Mouse (Mus musculus) embryo, embryonic 9.5 days (tissue): ENCODE measurements around the gene Col16a1.
A peak's percentile ranks its signal among the peaks of the same experiment; 100 is the strongest.

Experiments
- DNase-seq: peaks from one replicate; pipeline ENCODE4 v3.0.0-alpha.2; 2017; ENCODE audit errors: extremely low spot score

Gene Col16a1

GRCm38 (mm10) chr4:130130641-130131350 lies 83.2 kb downstream of the Col16a1 start:
- DNase-seq = no peak

- no peak for DNase-seq
Observed at GRCm38 (mm10) chr4:130131448-130132105, 83.9 kb downstream of the Col16a1 start.

- no peak for DNase-seq
Observed at GRCm38 (mm10) chr4:130133399-130133798, 85.8 kb downstream of the Col16a1 start.

GRCm38 (mm10) chr4:130138441-130139213 lies 91.0 kb downstream of the Col16a1 start:
- DNase-seq = peak; percentile 87

- DNase-seq = no peak
Observed at GRCm38 (mm10) chr4:130139214-130139492, 91.5 kb downstream of the Col16a1 start, which contains the start of gene Hcrtr1. Gene Hcrtr1 (minus strand): TSS chr4:130139359.

GRCm38 (mm10) chr4:130140992-130141402 lies 93.4 kb downstream of the Col16a1 start:
- DNase-seq = no peak

- DNase-seq = no peak
Observed at GRCm38 (mm10) chr4:130141786-130142185, 94.1 kb downstream of the Col16a1 start.

- no peak for DNase-seq
Observed at GRCm38 (mm10) chr4:130148405-130148804, 100.8 kb downstream of the Col16a1 start.
